Mouse (Mus musculus): Measurements from ENCODE around the gene Rptor. TPM values are rescaled to one million over a fixed set of nuclear protein-coding genes. Genes with fewer than 3 reads are reported as not detected.

Gene Rptor
- total RNA-seq, 2 experiments from 2014 or later, result 59.7 to 62.9 TPM

DNA sequence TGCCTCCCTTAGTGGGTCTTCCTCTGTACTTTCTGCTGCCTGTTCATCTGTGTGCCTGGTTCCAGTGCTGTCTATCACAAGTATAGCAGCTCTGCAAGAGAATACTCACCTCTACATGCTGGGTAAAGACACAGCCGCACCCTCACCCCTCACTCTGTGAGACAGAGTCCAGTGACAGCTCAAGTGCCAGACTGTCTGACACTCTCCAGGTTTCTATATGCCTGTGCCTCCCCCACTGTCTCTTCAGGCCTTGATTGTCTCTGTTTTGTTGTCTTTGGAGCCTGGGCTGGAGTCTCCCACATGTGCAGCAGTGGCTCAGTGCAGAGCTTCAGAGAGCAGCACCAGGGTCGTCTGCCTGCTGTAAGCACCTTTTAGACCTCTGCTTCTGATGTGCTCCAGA, 280.9 kb downstream of the Rptor start:
- DNase-seq (ENCODE audit: extremely low spot score in 1 of 2, low spot score in 1 of 2), result no peak

DNA sequence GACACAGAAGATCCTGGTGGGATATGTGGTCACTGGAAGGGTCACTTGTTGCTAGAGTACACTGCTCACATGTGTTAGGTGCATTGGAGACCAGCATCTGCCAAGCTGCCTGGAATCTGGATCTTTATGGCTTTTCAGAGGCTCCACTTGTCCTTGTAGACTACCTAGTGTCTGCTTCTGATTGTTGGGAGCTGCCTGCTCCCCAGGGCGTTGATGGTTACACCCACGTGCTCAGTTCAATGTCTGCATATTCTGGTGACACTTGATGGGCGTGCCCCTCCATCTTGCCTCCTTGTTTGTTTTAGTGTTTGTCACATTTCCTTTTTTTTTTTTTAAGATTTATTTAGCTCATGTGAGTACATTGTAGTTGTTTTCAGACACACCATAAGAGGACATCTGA, 287.3 kb downstream of the Rptor start:
- no peak for DNase-seq (ENCODE audit: extremely low spot score in 1 of 2, low spot score in 1 of 2)

DNA sequence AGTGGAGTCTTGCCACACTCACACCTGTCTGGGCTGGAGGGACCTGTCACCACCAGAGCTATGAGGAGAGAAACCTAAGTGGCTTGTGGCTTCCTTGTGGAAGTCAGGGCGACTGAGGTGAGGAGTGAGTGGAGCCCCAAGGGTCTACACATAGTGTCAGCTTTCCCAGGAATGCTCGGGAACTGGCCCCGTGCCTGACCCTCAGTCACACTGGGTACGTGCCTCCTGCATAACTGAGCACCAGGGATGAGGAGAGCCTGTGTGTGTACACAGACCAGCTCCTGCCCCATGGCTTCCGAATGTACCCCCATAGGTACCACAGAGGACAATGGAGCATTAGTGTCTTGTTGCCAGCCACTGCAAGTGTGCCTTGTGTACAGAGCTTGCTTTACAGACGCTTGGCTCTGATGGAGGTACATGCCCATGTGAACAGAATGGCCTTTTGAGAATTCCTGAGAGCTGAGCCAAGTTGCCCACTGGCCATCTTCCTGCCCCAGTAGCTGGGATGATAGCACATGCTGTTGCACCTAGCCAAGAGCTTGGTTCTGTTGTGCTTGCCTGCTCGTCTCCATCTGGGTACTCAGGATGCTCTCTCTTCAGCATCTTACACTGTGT, 289.0 kb downstream of the Rptor start:
- DNase-seq (ENCODE audit: extremely low spot score in 1 of 2, low spot score in 1 of 2), result no peak

GRCm38 (mm10) chr11:119893667-119894236, 291.0 kb downstream of the Rptor start:
- DNase-seq (ENCODE audit: extremely low spot score in 1 of 2, low spot score in 1 of 2), result no peak

DNA sequence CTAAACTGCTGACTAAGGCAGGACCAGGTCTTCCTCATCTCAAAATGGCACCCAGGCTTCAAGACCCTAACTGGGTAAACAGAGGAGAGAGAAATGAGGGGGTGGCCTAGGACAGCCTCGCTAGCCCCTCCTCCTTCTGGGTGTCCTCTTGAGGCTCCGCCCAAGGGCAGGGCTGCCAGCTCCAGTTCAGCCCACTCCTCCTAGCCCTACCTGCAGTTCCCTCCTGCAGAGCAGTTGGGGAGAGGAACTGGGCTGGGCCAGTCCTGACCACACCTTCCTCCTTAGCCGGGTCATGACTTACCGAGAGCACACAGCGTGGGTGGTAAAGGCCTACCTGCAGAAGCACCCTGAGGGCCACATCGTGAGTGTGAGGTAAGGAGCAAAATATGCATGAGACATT, 291.9 kb downstream of the Rptor start:
- DNase-seq (ENCODE audit: extremely low spot score in 1 of 2, low spot score in 1 of 2), result no peak

- DNase-seq (ENCODE audit: extremely low spot score in 1 of 2, low spot score in 1 of 2), result no peak
Measured at GRCm38 (mm10) chr11:119897041-119897440, 294.3 kb downstream of the Rptor start.

- DNase-seq (ENCODE audit: extremely low spot score in 1 of 2, low spot score in 1 of 2), result no peak
Measured at GRCm38 (mm10) chr11:119898976-119899375, 296.3 kb downstream of the Rptor start.

- no peak for DNase-seq (ENCODE audit: extremely low spot score in 1 of 2, low spot score in 1 of 2)
Measured at GRCm38 (mm10) chr11:119901174-119901573, 298.5 kb downstream of the Rptor start.

- no peak for DNase-seq (ENCODE audit: extremely low spot score in 1 of 2, low spot score in 1 of 2)
Measured at GRCm38 (mm10) chr11:119902891-119903290, 300.2 kb downstream of the Rptor start.

DNA sequence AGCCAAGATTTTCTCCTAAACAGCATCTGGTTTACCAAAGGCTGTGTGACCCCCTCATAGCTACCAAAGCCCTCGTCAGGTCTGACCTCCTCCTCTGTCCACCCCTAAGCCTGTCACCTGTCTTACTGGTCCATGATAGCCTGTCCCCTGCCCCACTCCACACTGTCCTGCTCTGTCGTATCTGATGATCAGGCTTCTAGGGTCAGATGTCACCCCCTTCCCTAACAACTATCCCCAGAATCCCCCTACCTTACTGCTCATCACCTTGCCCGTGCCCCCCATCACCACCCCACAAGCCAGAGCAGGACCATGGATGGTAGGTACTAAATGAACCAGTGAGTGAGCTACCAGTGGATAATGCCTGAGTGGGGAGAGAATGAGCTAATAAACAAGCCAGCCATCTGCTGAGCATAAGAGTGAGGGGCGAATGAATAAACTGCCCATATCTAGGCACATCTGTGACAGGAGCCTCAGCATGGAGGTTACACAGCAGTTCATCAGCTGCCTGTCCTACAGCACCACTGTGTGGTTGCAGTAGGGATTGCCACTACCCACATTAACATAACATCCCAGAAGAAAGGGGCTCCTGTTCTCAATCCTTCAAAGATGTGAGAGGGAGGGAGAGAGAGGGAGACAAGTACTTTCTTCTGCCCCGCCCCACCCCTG, 302.0 kb downstream of the Rptor start:
- peak; percentile 54 to 81 for DNase-seq (ENCODE audit: extremely low spot score in 1 of 2, low spot score in 1 of 2)

GRCm38 (mm10) chr11:119905794-119906193, 303.1 kb downstream of the Rptor start:
- no peak for DNase-seq (ENCODE audit: extremely low spot score in 1 of 2, low spot score in 1 of 2)

DNA sequence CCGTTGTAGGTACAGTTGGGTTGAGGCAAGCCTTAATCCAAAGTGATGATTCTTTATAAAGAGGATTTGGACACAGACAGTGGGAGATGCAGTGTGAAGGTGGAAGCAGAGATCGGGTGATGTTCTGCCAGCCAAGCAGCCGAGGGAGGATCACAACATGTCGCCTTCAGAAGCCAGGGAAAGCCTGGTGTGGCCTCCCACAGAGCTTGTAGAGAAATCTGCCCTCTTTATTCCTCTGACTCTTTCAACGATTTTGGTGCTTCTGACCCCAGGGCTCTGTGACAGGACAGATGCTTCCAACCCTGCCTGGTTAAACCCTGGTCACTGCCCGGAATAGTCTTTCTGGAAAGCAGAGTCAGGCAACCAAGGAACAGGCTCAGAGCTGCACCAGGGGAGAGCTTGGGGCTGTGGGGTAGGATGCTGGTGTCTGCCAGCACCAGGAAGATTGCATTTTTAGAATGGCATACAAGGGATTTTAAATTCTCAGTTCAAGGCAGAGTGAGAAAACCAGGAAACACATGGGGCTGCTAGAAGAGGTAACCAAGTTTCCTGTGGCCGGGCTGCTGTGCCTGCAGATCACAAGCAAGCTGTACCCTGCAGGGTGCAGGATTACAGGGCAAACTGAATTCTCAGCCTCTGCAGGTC, 304.4 kb downstream of the Rptor start:
- DNase-seq (ENCODE audit: extremely low spot score in 1 of 2, low spot score in 1 of 2), result no peak

DNA sequence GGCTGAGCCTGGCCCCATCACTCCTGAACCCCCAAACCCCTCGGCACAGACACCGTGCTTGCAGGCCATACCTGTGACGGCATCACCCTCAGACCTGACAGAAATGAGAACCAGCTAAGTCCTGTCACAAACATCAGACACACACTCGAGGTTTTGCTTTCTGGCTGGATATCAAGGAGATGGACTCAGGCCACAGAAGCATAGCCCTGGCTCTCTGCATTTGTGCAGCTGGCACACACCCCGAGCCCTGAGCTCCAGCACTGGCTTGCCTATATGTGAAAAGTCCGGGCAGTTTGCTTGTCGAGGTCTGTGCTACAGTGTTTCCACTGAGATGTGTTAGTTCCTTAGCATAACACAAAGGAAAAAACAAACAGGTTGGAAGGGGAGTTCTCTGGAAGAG, 305.0 kb downstream of the Rptor start:
- no peak for DNase-seq (ENCODE audit: extremely low spot score in 1 of 2, low spot score in 1 of 2)

DNA sequence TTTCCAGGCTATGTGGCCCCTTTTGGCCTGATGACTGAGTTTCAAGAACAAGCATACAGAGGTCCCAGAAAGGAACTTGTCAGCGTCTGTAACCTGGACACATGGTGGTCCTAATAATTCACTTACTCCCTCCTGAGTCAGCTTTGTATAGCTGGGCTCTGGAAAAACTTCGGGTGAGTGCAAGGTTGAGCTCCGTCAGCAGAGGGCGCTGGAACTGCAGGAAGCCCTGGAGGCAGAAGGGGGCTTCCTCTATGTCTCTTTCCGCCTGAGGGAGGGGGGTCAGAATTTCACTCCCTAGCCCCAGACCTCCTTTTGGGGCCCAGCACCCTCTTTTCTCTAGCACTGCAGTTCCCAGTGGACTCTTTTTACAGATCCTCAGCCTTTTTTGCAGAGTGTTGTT, 306.7 kb downstream of the Rptor start:
- peak; percentile 80 to 95 for DNase-seq (ENCODE audit: extremely low spot score in 1 of 2, low spot score in 1 of 2)

- no peak for DNase-seq (ENCODE audit: extremely low spot score in 1 of 2, low spot score in 1 of 2)
Measured at GRCm38 (mm10) chr11:119912845-119913244, 310.1 kb downstream of the Rptor start.

DNA sequence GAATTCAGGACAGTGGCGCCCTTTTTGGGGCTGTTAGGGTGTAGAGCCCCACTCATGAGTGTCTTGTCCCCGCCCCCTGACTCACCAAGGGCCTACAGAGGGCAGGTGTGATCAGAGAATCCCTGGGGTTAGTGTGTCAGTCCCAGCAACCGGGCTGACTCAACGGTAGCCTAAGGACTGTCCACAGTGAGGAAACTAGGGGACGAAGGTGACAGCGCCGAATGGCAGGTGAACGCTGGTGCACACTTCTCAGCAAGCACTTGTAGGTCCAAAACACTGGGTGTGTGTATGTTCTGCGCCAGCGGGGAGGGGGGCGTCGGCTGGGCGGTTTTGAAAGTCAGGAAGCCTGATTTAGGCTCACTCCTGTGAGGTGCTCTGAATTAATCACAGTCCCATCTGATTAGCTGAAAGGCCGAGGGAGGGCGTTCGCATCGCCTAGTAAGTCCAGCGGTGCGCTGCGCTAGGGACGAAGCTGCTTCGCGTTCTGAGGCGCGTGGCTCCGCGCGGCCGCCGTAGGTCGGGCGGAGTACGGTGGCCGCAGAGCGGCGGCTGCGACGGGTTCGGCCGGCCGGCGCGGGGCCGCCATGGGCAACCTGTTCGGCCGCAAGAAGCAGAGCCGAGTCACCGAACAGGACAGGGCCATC, 310.7 kb downstream of the Rptor start, which contains the start of gene Chmp6:
Gene Chmp6 (plus strand): TSS at position 151 of the 644 bp plus-strand sequence.
- peak; percentile 93 to 97 for DNase-seq (ENCODE audit: extremely low spot score in 1 of 2, low spot score in 1 of 2)

DNA sequence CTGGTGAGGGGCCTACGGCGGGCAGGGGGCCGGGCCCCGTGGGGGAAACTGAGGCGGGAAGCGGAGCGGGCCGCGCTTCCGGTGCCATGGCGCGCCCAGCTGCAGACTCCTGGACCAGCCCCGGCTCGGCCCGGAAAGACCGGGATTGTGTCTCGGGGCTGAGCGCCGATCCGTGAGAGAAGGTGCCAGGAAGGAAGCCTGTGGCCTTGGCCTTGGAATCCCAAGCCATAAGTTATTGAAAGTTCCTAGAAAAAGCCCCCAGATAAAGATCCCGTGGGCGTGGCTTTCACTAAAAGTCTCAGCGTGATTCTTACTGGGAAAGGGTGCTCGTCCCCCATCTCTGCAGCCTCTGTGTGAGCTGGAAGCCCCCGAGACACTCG, 311.2 kb downstream of the Rptor start:
- DNase-seq (ENCODE audit: extremely low spot score in 1 of 2, low spot score in 1 of 2), result no peak

DNA sequence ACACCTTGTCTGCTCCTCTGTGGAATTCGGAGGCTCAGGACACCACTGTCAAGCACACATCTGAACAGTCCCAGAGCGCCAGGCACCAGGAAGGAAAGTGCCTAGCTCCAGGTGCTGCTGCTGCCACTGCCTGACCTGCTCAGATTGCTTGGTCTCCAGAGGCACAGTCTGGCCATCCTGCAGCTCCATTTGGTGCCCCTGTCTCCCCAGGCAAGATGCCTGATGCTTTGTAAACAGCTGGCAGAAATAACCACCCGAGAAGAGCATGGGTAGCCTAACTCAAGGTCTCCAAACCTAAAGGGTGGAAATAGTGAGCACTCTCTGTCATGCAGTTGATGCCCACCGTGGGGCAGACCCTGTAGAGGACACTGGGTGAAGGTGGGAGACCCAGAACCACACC, 311.7 kb downstream of the Rptor start:
- no peak for DNase-seq (ENCODE audit: extremely low spot score in 1 of 2, low spot score in 1 of 2)

DNA sequence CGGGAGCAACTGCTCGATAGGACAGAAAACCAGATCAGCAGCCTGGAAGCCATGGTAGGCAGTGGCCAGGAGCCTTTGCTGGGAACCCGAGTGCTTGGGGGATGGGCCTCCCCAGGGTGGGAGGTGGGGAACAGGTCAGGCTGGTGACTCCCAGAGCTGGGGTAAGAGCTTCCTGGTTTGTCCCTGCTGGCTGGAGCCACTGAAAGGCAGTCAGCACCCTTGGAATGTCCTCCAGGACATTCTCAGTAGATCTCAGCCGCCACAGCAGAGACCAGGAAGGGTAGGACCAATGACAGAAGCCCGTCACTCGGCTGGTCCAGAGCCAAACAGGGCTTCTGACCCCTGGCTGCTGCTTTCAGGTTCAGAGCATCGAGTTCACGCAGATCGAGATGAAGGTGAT, 313.0 kb downstream of the Rptor start:
- no peak for DNase-seq (ENCODE audit: extremely low spot score in 1 of 2, low spot score in 1 of 2)

DNA sequence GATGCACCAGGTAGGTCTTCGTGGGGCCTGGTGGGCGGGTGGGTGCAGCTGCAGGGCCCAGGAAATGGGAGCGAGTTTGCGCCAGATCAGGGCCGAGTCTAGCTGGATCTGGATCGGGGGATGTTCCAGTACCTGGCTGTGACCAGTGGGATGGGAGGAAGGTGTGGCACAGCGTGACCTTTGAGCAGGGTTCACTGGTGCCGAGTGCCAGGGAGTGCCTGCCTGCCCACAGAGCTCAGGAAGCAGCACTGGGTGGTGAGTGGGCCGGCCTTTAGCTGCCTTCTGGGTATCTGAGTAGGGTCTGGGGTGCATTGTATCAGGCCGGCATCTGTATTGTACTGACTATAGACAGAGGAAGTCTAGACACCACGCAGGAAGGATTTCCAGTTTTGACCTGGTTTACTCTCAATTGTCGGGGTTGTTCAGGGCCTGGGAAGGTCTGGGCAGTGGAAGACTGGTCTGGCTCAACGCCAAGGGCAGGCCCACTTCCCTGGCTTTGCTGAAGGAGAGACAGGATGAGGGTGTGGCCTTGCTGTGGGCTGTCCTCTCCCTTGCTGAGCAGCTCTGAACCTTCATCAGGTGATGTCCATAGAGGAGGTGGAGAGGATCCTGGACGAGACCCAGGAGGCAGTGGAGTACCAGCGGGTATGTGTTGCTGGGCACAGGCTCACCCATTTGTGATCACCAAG, 313.5 kb downstream of the Rptor start:
- no peak for DNase-seq (ENCODE audit: extremely low spot score in 1 of 2, low spot score in 1 of 2)

All from layer of hippocampus, postnatal 25 days (tissue).